Mouse (Mus musculus) heart, postnatal 4 days (tissue): Measurements from ENCODE around the gene Rbm20. TPM values are rescaled to one million over a fixed set of nuclear protein-coding genes. Genes with fewer than 3 reads are reported as not detected.

Experiments
- DNase-seq: peaks from one replicate; pipeline ENCODE4 v3.0.0; 2021
- total RNA-seq, 2 experiments: library from RNA; stranded (reverse); gene quantifications; 2 replicates each; pipeline ENCODE4 v1.2.3; 2021

Rbm20 gene
- total RNA-seq, 2 experiments from 2014 or later: 265 to 287 TPM

DNA sequence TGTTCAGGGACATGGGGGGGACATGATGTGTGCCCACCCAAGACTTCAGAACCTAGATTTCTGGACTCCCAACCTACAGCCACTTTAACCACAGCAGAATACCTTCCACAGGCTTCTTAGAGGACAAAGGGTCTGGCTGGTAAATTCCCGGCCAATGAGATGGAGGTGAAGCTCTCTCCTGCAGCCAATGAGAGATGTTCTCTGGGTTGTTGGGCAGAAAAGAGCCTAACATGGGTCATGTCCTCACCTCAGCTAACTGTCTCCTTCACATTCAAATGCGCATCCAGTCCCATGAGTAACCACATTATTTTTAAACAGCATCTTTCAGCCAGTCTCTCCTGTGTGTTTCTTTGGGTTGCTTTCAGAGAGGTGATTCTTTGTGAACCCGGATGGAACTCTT, 5.7 kb upstream of the Rbm20 start:
- peak; percentile 44 for DNase-seq

DNA sequence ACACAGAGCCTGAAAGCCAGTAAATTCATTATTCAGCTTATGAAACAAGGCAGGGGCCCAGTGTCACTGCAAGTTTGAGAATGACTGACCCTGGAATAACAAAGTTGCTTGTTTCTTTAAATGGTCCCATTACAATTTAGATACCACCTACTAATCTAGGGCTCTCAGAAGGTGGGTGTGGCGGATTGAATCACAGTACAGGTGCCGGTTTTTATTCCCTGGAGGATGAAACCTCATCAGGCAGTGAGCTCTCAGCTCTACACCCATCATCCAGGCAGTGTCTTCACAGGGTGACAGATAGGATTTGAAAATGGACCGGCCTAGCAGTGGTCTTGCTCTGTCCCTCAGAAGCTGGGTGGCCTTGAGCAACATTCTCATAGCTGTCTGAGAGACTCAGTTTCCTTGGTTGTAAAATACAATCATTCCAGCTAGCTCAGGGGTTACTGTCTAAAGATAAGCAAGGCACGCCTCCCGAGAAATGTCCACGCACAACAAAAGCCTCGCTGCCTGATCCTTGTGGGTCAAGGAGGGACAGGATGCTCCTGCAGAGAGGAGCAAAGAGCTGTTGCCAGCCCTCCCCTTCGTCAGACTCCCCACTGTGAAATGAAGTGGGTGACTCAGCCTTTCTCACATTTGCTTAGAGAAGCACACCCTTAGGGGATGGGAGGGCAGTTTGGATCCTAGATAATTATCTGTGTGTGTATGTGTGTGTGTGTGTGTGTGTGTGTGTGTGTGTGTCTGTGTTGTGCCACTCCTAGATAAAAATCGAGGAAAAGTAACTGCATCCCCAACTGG, 2.8 kb upstream of the Rbm20 start:
- DNase-seq: no peak

DNA sequence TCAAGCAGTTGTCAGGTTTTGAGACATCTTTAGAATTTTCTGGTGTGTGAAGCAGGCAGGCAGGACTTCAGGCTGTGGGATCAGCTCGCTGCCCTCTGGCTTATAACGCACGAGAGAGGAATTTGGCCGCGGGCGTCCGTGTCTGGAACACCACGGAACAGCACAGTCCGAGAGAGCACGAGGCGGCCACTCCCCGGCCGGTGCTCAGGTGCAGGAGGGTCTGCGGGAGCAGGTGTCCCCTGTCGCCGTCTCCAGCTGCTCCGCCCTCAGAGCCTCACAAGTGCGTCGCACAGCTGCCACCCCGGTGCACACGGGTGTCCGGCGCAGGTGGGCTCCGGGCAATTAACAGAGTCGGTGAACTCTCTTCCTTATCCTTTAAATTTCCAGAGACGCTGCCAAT, 878 bp upstream of the Rbm20 start:
- peak; percentile 44 for DNase-seq

DNA sequence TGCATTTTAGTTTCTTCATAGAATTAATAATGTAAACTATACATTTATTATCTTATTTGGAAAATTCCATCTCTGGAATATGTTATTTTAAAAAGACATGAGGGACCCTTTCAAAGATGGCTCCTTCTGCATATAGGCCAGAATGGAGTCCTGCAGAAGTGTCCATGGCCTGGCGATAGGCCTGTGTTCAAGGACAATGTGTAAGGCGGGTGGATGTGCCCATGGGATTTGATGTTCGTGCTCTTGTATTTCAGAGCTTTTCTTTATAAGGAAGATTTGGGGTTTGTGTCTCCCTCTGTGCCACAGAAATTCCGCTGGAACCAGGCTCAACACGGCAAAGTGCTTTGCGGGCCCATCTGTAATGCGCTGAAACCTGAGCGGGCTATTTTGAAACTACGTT, 2.1 kb downstream of the Rbm20 start:
- peak; percentile 37 for DNase-seq

DNA sequence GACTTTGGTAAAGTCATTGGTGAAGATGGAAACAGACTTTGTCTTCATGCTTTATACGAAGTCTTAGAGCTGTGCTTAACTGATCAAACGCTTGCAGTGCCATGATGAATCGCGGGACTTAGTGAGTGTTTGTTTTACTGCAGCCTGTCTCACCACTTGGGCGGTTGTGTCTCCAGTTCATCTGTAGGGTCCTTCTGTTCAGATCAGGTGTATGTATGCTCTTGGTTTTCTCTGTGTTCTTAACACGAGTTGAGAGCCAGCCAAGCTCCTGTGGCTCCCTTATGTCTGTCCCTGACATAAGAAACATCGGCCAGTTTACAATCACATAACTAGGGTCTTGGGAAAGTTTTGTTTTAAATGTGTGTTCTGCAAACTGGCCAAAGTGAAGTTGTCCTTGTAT, 2.9 kb downstream of the Rbm20 start:
- no peak for DNase-seq

DNA sequence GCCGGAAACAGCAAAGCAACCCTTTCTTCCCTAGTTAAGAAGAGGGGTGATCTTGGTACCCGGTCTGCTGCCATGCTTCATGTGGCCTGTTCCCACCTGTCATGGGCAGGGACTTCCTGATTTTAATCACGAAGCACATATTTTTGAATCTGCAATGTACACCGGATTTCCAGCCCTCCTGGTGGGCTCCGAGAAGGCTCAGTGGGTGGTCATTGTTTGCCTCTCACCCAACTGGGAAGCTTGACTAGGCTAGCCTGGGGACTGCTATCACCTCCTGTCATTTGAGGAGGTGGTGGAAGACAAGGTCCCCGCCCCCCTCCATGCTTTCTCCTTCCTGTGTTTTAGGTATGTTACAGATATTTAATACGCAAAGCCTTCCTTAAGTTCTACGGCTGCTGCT, 5.3 kb downstream of the Rbm20 start:
- DNase-seq: no peak

DNA sequence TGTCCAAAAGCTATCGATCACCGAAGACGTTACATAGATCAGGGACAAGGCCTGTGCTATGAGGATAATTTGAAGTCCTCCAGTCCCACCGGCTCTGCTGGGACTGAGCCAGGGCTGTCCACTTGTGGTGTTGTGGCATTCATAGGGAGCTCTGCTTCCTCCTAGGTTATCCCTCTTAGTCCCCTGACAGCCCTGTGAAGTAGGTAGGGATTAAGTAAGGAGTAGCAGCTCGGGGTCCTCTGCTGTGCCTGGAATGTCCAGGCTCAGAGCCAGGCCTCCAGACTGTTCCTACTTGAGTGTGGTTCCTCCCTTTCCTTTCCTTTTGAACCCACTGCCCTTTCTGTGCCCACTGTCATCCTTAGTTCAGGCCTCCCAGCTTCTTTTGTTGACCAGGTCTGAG, 10.5 kb downstream of the Rbm20 start:
- no peak for DNase-seq

DNA sequence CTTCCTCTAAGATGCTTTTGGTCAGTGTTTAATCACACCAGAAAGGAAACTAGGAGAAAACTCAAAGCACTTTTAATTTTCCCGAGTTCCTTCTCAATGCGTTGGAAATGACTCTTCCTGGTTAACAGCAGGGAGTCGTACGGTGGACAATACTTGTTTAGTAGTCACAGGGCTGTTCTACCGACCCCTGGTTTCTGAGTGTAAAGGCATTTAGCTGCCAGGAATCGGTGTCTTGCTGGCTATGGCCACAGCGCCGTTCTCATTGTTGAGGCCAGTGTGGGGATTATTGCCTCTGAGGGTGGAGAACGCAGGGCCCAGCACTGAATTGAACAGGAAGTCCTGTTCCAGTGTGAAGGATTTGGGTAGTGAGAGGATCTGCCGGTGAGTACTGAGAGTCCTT, 13.7 kb downstream of the Rbm20 start:
- no peak for DNase-seq

DNA sequence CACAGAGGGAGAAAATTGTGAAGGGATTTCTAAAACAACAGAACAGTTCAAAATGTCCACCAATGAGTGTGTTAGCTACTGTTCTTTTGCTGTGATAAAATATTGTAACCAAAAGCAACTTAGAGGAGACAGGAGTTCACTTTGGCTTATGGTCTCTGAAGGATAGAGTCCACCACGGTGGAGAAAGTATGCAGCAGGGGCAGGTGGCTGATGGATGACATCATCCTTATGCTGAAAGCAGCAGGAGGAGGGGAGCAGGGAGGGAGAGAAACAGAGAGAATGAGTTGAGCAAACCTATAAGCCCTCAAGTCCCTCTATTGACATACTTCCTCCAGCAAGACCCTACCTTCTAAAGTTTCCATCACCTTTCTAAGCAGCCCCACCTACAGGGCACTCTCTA, 16.9 kb downstream of the Rbm20 start:
- DNase-seq: no peak

DNA sequence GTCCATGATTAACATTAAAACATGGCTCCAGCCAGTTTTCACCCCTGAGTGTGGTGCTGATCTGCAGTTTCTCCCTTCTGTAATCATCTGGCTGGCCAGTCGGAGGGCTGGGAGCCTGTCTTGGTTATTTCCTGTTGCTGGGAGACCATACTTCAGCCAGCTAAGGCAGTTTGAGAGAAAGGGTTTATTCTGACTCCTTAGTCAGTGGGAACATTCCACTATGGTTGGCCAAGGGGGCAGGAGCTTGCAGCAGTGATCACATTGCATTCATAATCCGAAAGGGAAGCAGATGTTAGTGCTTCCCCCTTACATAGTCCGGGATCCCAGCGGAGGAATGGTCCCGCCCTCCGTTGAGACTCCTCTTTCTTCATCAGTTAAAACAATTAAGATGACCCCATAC, 19.0 kb downstream of the Rbm20 start:
- no peak for DNase-seq

DNA sequence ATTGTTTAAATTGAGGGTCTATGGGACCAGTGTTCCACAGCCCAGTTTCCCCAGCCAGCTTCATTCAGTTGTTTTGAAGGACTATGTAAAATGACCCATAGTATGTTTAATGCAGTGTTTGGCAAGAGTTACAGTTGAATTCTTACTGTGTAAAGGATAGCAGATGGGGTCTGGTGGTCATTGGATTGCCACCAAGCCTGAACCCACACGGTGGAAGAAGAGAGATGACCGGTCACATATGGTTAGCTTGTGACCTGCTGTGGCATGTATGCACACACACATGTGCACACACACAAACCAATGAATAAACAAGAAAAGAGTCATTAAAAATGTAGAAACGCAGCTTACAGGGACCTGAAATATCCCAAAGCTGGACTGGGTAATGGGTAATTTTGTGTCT, 19.5 kb downstream of the Rbm20 start:
- no peak for DNase-seq

DNA sequence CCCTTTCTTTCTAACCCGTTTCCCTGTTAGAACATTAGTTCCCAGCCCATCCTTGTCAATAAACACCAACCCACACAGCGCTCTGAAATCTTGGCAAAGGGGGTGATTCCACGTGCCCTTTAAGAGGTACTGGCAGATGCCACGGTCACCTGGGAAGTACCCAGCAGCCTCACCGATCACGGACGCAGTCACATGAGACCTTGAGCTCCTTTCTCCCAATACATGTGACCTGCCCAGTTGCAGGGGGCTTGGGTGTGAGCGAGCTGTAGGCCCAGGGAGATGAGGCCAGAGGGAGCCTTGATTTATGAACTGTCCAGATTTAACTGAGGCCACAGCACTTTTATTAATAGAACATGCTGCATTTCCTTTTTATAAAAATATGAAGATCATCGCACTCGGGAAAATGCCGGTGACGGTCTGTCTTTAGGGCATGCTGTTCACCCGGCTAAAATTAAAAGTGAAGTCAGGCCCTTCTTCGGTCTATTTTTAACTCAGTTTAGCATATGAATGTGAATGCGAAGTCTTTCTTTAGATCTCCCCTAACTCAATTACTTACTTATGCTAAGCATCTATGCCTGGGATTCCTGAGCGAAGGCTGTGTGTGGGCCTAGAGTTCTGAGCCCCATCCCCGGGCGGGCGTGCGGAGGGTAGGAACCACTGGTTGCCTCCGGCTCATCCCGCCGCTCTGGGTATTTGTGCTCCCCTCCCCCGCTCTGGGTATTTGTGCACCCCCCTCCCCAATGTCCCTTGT, 20.4 kb downstream of the Rbm20 start:
- DNase-seq: peak; percentile 76

DNA sequence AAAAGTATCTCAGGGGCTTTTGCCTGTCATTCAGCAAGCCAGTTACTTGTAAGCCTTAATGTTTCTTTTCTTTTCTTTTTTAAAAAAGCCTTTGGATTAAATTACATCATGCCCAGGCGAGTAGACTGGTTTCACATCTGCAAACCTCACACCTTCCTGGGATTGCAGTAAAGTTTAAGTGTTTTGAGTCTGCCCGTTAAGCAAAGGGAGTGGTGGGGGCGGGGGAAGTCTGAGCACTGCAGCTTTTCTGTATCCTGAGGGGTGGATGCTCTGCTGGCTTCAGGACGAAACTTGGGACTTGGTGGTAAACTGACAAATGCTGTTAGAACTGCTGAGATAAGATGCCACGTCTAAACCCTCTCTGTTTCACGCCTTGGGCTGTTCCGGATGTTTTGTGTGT, 22.6 kb downstream of the Rbm20 start:
- DNase-seq: no peak

DNA sequence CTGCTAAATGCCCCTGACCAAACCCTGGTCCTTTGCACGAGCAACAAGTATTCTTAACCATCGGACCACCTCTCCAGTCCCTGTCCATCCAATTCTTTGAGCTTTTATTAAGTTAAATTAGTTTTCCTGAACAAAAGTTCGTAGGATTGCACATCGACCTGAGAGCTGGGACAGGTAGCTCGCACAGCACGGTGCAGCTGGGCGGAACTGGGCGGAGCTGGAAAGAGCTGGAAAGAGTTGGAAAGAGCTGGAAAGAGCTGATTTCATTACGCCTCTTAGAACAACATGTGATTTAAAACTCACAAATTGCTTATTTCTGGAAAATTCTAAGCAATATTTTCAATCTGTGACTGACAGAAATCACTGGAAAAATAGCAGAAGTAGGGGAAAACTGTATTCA, 24.3 kb downstream of the Rbm20 start:
- no peak for DNase-seq

DNA sequence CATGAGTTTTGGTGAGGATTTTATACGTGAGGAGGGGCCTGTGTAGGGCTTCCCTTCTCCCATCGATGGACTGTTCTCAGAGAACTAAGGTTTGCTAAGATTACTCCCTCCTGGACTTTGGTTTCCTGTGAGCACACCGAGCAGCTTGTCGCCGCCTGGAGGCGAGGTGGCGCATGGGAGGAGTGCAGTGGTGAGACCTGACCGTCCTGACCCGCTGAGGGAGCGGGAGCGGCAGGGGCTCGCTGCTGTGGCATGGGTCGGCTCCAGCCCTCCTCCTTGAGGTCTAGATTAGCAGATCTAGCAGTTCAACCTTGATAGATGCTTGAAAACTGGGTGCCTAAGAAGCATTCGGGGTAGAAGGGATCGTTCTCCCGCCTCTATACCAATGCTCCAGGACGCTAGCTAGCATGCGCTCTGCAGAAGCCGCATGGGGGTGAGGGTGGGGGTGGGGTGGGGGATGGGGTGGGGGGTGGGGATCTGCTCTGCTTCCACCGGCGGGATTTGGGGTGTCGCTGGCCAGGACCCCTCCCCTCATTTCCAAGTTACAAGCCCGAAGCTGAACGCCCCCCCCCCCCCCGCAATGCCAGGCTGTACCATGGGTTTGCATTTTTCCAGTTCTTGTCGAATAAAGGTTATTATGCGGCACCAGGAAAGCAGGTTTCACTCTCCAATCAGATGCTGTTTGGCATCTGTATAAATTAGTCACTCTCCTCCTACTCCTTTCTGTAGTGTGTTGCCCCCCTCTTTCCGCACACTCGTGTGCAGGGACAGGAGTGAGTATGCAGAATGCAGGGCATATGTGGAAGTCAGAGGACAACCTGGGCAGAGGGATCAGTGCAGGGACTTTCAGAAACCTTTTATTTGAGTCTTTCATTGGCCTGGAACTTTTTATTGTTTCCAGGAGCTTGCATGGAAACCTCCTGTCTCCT, 28.1 kb downstream of the Rbm20 start:
- peak; percentile 77 for DNase-seq

DNA sequence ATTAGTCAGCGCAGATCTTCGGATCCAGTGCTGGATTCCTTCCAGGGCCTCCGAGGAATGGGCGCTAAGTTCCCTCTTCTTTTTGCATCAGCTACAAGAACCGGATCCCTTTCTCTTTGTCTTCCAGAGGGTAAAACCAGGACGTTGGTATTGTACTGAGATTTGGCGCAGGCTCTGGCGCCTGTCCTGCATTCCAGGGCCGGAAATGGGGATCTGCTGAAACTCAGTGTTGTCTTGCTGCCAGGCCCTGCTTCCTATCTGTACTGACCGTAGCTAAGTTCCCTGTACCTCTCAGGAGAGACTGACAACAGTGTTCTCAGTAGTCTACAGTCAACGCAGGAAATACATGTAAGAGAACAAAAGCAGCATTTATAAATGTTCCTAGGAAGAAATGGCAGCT, 31.3 kb downstream of the Rbm20 start:
- peak; percentile 77 for DNase-seq

DNA sequence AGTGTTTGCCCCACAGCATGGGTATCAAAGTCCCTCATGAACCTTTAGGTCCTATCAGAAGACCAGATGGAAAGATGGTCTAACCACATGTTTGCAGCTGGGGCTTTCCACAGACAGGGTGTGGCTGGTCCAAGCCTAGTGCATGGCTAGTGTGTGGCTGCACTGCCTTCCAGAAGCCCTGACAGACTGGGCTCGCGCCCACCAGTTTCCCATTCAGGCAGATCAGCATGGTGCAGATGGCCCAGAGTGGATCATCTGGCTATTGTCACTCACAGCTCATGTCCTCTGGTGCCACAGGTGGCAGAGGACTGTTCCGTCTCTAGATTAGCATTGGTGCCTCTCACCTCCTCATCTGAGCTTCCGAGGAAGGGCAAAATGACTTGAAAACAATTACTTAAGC, 33.8 kb downstream of the Rbm20 start:
- peak; percentile 50 for DNase-seq

DNA sequence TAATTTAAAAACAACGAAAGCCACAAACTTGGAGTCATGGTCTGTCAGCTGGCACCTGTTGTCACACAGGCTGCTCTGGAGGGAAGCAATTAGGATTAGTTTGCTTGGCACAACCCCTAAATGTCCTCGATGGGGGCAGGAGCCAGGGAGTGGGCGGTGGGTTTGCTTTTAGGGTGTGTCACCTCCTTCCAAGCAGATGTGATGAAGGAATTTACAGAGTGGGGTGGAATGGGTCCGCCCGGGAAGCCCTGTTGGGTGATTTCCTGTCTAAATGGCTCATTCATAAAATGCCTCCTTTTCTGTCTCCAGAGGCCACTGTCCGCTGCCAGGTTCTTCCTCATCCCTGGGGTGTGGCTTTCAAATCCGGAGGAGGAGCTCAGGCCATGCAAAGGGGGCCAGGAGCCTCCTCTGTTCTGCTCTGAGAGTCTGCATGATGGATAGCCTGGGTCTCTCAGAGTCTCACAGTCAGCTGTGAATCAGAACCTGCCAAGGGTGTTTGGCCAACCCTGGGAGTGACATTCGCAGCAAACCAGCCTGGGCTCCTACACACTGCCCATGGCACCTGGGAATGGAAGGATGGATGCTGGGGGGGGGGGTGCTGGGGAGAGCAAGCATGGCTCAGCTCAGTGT, 34.3 kb downstream of the Rbm20 start:
- DNase-seq: peak; percentile 31

DNA sequence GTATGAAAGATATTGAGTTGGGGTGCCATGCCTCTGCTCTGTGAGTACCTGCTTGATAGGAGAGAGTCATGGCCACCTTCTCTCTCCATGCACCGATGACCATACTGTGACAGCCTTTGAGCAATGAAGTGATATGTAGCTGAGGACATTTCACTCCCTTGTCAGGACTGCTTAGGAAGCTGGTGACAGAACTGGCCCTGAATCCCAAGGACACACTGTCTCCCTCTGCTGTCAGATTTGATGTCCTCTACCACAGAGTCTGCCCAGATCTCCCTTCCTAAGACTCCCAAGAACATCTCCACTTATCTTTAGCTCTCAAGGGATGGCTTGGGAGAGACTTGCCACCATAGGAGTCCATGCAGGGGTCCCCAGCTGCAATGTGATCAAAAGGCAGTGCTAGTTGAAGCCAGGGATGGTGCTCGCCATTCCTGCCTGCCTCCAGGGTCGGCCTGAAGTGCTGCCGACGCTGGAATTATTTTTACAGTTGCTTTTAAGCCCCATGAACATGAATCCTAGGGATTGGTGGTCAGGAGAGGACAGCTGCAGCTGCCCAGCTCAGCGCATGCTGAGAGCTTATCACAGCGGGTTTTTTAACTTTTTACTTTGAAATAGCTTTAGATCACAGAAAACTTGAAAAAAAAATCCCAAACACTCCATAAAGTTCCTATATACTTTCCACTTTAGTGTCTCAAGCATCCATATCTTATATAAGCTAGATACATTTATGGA, 35.4 kb downstream of the Rbm20 start:
- no peak for DNase-seq

DNA sequence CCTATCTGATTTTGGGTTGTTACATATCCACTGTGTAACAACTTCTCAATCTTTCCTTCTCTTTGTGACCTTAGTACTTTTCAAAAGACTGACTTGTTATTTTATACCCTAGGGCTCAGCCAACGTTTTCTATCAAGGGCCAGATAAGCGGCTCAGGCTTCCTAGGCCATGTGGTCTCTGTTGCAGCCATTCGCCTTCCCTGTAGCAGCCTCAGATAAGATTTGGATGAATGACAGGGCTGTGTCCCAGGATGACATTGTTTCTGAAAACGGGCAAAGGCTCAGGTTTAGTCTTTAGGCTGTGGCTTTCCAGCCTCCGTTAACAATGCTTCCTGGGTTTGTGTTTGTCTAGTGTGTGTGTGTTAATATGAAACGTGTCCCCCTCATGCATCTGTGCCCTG, 36.3 kb downstream of the Rbm20 start:
- peak; percentile 54 for DNase-seq

DNA sequence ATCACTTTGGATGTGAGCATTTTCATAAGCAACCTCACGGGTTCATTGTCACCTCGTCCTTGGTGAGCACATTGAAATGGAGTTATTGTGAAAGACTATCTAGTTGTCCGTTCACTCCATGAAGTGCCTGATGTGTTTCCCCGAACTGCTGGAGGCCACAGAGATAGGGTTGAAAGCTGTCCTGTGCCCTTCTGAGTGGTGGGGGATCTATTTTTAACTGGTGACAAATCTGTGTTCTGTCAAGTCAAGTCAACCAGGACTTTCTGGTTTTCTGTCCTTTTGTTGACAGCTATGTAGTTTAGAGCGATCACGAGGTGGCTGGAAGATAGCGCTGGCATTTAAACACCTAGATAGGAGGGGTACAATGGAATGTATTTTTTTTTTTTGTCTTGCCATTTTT, 39.4 kb downstream of the Rbm20 start:
- DNase-seq: peak; percentile 50

DNA sequence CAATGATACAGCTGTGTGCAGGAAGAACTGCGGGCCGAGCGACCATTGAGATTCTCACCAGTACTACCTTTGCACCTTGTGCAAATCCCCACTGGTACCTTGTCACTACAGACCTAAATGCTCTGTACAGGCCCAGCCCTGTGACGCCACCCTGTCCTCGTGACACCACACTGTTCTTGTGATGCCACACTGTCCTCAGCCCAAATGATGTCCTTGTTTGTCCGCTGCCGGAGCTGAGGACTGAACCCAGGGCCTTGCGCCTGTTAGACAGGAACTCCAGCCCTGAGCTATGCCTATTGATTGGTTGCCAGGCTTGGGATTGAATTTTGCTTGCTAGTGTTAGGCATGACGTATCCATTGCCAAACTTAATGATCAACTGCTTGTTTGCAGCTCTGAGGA, 40.3 kb downstream of the Rbm20 start:
- DNase-seq: no peak
